Mouse (Mus musculus) megakaryocyte, adult 5-6 weeks (primary cell): Measurements from ENCODE around the gene Mcm3ap. TPM values are rescaled to one million over a fixed set of nuclear protein-coding genes. Genes with fewer than 3 reads are reported as not detected.

ENCODE experiments used
- ATAC-seq: 2 replicates; pipeline ENCODE4 v1.8.0; 2016; ENCODE audit warnings: mild to moderate bottlenecking, inconsistent platforms; ENCODE audit not compliant: poor library complexity, severe bottlenecking
- total RNA-seq, 2 experiments: library from RNA; stranded (forward) in 1 of 2; stranded (reverse) in 1 of 2; fragments of 153-499, 151-499 nt in 1 of 2; fragments of 221-1000, 200-1000 nt in 1 of 2; gene quantifications; 2 replicates each; pipeline versions ENCODE4 v1.2.3 to v1.2.4; 2015 to 2017

Mcm3ap gene
- total RNA-seq (2015) (41.9 and 51.0 TPM in 2 replicates), total RNA-seq (2017) (51.5 and 56.8 TPM in 2 replicates)

DNA sequence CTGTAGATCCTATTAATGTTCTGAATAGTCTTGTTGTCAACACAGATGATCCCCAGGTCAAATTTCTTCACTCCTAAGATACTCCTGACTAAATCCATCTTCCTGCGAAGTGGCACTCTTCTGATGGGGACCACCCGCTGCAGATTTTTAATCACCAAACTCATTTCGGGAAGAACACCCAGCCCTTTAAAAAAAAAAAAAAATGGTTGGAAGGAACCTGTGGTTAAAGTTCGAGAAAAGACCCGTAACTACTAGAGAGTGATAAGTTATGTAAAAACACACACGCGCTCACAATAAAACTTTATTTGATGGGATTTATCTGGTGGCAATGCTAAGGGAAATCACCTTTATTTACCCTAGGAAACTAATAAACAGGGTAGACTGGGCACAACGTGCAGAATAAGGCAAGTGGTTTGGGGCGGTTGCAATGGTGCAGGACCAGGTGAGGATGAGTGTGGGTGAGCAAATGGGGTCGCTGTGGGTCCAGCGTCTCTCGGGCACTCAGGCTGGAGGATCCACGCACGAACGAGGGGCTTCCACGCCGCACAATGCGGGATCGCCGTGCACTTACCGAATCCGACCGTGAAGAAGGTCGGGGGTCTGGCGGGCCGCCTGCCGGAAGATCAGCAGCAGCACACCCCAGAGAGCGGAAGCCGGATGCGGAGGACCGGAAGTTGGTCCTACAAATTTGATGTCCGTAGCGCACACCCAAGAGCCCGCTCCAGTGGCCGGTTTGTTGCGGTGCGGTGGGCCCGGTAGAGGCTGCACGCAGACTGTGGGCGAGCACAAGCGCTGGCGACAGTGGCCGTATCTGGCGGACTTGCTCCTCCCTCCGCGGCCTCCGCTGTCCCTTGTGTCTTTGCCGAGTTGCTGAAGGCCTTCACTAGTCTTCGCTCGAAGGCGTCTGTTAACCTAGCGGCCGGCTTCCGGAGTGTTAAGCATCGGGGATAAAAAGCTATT, at the start of gene Mcm3ap, which contains the start of gene Ybey:
Gene Mcm3ap, plus strand, starts transcription at position 725 of the 960 bp plus-strand sequence.
Gene Ybey, minus strand, starts transcription at position 912 of the 960 bp plus-strand sequence.
- ATAC-seq: peak; percentile 99

DNA sequence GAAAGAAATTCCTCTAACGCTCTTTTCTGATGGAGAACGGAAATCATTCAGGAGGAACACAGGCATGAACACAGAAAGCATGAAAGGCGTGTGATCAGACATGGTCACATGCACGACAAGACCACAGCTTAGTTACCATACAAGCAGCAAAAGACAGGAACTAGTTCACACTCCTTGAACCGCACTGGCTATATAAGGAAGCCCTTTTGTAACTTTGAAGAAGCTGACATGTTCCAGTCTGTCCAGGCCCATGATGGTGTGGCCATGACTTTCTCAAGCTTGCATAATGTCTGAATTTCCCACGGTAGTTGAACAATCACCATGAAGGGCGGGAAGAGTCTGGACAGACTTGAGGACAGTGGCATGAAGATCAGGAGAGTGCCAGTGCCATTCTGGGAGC, 43.1 kb upstream of the Mcm3ap start:
- peak; percentile 87 for ATAC-seq

DNA sequence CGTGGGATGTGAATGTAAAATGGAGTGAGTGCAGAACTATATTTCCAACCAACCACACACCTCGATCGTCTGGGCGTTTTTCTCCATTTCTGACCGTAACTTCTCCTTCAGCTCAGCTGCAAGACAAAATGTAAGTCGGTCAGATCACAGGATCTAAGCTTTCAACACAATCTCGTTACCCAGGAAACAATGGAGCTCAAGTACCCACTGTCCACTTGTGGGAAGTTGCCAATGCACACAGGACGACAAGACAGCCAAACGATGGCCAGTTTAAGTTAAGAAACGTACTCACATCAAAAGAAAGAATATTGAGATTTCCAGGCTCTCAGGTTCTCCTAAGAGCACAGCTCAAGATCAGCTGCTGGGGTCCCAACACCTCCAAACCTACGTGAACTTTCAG, 34.8 kb upstream of the Mcm3ap start:
- no peak for ATAC-seq

DNA sequence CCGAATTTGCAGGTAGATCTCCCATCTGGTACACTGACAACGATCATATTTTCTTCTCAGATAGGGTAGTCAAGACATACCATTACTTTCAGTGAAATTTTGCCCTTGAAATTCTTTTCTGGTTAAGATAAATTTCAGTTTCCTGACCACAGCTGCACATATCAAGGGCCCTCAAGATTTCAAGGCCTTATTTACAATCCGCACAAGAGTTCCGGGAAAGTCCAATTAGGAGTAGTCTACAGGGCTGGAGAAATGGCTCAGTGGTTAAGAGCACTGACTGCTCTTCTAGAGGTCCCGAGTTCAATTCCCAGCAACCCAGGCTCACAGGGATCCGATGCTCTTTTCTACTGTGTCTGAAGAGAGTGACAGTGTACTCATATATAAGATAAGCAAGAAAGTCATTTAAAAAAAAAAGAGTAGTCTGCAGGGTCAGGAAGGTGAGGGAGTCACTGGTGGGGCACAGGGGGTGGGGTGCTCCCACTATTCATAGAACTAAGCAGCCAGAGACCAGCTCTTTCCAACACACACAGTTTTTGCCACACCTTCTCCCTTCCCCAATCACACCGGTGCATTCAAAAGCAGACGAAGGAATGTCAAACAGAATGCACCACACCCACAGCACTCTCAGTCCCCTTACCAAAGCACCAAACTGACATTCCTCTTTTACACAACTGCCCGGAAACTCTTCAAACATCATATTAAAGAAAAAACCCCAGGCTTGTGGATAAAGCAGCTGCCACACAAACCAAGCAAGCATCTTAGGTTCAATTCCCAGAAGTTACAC, 29.4 kb upstream of the Mcm3ap start:
- no peak for ATAC-seq

DNA sequence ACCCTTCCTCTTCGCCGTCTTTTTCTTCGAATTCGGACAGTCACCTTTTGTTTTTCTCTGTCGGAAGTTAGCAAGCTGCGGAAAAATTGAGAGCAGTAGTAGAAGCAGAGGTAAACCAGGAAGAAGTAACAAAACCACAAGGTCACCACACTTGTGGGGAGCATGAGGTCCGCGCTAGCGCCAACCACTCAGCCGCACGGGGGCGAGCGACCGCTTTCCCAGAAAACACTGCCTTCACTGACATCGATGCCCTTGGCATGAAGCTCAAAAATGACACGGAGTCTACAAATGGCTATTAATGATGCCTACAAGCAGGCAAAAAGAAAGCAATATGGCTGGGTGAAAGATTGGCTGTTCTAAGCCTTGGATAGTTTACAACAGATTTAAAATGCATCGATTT, 28.4 kb upstream of the Mcm3ap start, which contains the start of gene AC141477.1:
Gene AC141477.1, minus strand, starts transcription at position 164 of the 400 bp plus-strand sequence.
- no peak for ATAC-seq

DNA sequence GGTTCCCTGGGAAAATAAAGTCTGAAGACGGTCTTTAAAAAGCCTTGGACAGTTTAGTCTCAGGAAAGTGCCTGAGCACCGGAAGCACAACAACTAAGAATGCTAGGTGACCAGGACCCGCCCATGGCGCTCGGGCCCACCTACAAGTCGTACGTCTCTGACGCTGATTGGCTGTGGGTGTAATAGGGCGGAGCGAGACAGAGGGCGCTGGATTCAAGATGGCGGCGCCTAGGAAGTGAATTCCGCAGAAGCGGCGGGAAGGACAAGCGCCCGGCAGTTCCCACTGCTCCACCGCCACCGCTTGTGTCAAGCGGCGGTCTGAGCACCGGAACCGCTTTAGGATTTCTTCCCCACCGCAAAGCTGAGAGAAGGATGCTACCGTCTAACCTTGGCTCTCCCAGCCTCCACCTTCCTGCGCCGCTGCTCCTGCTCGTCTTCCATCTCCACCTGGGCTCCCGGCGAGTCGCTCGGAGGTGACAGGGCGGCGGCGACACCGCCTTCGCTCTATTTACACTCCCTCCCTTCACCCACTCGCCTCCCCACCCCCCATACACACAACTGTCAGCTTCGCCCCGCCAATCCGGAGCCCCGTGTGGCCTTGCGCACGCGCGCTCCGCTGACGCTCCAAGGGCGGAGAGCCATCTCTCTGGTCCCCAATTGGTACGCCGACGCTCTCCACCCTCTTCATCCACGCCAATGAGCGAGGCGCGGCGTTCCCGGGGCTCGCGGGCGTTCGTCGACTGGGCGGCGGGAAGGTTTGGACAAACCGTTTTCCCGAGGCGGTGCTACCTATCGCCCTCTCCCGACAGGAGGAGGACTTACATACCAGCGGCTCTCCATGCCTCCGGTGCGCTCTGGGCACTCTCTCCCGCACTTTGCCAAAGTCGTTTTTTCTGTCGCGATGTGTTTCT, 26.3 kb upstream of the Mcm3ap start, which contains the start of gene Pcnt:
Gene Pcnt, minus strand, starts transcription at position 609 of the 911 bp plus-strand sequence.
- ATAC-seq: peak; percentile 90

DNA sequence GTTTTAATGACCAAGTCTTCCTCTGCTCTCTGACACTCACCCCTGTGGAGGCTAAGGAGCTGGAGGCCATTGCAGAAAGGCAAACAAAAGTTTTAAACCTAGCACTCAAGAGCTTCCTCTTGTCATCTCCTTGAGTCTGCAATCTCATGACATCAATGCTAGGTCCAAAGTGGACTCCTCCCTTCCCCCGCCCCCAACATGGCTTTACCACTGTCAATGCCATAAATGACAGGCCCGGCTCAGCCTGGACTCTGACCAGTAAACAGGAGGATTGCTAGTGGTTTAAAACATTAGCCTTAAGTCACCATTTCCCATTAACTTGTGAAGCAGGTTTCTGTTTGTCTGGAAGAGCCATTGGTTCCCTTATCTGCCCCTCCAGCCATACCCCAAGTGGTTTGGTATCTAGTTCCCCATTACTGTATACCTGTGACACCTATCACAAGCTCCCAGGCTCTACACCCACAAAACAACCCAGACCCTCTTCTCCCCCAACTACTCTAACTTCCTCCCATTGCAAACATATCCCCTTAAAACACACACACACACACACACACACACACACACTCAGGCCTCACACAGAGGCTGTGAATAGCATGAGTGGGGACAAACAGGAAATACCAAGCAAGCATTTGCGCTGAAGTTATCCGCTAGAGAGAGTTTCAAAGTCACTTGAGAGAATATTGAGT, 22.6 kb upstream of the Mcm3ap start:
- no peak for ATAC-seq

DNA sequence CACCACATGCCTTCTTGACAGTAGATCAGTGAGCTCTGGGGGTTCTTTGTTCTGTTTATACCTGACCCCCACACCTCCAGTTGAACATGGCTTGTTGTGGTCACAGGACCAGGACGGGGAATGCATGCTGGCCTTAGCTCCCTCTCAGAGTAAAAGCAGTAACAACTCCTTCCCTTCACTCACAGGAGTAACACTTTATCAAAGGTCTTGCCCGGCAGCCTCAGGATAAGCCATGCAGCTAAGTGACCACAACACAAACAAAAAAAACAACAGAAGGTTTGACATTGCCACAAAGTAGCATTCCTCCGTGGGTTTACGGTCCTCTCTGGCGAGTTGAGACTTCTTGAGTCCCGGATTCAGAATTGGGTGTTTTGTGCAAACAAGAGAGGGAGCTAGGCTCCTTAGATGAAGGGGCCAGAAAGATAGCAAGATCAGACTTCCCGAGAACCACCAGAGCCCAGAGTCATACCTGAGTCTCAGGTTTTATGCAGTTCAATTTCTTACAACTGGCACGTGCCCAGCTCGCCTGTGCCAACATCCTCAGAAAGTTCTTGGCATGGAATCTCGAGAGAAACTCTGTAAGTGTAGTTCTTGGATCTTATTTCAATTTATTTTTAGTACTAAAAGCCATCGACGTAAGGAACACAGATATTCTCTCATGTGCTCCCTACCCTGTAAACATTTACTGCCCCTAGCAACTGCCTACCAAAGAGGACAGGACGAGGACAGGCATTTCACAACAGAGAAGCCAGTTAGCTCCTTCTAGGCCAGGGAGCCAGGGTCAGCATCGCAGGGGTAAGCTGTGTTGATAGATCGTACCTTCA, 21.1 kb upstream of the Mcm3ap start:
- no peak for ATAC-seq

DNA sequence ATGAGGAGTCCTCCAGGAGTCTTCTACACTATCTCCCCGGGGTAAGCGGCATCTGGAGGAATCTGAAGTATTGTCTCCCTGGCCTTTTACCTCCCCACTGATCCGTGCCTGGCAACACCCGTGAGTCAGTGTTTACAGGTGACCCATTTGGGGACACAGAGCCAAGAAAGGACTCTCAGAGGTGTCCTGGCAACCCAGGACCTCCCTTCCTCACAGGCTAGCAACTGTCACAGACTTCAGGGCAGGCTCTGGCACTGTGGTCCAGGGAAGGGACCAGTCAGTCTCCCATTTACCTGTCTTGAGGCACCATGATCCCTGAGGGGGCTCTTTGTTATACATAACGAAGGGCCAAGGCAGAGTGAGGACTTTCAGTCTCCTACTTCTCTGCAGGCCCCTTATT, 19.9 kb upstream of the Mcm3ap start, which contains the start of gene 2610028H24Rik:
Gene 2610028H24Rik, plus strand, starts transcription at position 231 of the 400 bp plus-strand sequence.
- ATAC-seq: no peak

DNA sequence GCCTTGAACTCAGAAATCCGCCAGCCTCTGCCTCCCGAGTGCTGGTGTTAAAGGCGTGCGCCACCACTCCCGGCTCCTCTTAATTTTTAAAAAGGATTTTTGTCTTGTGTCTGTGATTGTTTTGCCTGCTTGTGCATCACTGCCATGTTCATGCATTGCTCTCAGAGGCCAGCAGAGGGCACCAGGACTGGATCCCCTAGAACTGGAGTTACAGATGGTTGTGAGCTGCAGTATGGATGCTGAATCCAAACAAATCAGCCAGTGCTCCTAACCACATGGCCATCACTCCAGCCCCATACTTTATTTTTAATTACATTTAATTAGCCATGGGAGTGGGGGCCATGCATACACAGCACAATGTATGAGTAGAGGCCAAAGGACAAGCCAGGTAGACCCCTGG, 13.4 kb upstream of the Mcm3ap start:
- ATAC-seq: peak; percentile 83

DNA sequence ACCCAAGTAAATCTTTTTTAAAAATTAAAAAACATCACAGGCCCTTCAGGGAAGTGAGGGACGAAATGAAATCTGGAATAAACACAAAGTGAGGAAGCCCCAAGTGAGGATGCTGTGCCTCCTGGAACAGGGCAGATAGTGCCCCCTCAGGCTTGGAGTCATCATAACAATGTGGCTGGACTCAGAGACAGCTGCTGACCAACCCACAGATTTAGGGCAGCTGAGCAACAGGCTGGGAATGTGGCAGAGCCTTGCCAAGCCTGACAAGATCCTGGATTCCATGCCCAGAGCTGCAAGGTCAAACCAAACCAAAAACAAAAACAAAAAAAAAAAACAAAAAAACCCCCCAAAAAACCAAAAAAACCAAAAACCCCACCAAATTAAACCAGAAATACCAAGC, 7.5 kb upstream of the Mcm3ap start:
- no peak for ATAC-seq

DNA sequence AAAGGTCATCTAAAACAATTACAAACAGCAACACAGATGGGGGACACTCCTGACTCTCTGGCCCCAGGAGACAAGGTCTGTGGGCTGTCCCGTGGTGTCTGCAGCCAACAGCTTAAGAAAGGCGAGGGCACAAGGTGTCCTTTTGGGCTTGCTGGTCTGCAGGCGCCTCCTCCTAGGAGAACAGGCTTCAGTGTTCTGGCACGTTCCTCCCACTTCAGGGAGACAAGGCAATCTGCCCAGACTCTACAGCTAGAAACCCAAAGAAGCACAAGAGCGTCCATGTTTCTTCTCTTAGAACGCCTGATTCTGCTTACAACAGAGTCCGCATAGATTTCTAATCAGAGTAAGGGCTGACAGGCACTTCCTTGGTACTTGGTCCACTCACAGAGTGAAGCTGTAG, 6.4 kb upstream of the Mcm3ap start:
- no peak for ATAC-seq

DNA sequence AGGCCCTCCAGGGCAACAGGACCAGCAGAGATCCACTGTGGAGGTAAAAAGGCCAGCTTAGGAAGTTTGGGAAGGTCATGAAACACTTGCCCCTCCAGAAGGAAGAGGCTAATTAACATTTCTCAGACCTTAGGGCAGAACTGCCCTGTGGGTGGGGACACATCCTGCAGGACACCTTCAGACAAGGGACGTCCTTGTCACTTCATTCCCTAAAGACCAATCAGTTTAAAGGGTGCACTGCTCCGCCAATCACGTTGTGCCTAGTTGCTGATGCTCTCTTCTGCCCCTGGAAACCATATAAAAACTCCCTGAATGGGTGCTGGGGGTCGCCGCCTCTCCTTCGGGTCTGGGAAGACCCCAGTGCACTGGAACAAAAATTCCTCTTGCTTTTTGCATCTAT, 6.0 kb upstream of the Mcm3ap start:
- no peak for ATAC-seq

DNA sequence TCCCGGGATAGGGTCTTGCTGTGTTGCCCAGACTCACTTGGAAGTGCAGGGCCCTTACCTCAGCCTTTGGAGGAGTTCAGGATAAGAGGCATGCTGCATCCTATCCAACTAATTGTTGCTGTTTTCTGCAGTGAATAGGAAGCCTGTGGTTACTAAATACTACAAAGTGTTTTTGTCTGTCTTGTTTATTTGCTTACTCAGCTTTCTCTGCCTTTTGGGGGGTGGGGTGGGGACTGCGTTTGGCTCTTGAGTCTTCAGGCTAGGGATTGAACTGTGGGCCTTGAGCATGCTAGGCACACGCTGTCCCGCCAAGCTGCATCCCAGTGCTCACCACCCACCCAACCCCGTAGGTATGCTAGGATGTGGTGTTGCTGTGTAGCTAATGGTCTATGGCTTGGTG, 5.0 kb downstream of the Mcm3ap start:
- no peak for ATAC-seq

DNA sequence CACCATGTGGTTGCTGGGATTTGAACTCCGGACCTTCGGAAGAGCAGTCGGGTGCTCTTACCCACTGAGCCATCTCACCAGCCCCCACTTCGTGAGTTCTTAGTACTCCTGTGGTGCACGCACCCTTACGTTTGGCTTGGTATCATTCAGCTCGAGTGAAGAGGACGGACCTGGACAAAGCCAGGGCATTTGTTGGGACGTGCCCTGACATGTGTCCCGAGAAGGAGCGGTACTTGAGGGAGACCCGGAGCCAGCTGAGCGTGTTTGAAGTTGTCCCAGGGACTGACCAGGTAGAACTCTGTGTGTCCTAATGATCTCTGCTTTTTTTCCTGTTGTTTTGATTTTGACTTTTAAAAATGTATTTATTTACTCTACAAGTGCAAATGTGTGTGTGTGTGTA, 12.1 kb downstream of the Mcm3ap start:
- ATAC-seq: no peak

DNA sequence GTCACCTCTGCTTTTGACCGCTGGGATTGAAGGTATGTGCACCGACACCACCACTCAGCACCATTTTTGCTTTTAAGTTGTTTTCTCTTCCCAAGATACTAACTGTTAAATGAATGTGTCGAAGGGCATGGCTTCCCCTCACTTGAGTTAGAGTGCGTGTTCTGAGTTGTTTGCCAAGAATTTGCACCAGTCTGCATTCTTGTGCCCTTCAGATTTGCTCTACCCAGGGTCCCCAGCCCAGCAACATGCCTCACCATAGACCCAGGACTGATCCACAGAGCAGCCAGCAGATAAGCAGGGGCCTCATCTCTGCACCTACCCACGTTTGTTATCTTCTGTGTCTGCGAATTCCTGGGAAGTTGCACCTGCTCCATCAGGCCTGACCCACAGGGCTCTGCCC, 12.8 kb downstream of the Mcm3ap start:
- ATAC-seq: no peak

DNA sequence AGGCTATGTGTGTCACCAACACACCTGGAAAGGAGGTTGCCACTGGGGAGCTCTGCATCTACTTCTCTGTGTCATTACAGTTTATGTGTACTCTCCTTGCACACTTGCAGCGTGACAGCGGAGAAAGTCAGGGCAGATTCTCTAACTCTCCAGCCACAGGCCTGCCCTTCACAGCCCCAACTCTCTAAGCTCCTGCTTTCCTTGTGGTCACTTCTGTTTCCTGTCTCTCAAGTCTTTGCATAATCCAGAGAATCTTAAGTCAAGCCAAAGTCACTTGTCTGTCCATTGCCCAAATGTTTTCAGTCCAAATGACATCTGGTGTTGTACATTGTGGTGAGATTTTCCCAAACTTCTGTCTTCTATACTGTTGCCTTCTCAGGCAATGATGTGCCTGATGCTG, 17.6 kb downstream of the Mcm3ap start:
- peak; percentile 13; the same call in 1 of the 2 replicates for ATAC-seq

DNA sequence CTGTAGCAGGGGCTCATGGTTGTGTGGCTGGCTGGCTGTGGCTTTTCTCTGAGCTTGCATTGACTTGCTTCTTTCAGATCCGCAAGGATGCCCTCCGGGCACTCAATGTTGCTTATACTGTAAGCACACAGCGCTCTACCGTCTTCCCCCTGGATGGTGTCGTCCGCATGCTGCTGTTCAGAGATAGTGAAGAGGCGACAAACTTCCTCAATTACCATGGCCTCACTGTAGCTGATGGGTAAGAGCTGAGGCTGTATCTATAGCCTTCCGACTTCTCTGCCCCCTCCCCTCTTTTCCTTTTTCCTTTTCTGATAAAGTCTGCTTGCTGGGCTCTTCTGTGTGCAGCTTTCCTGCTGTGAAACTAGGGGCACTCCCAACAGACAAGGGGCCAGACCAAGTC, 19.5 kb downstream of the Mcm3ap start:
- ATAC-seq: peak; percentile 55

DNA sequence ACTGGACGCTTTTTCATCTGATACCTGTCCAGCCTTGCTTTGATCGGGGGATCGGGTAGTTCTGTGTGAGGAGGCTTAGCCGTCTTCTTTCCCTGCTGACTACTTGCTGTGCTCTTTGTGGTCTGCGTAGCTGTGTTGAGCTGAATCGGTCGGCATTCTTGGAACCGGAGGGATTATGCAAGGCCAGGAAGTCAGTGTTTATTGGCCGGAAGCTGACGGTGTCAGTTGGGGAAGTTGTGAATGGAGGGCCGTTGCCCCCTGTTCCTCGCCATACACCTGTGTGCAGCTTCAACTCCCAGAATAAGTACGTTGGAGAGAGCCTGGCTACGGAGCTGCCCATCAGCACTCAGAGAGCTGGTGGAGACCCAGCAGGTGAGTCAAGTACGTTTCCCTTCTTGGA, 20.5 kb downstream of the Mcm3ap start:
- ATAC-seq: peak; percentile 65
